Mouse (Mus musculus): ENCODE measurements around the gene Tiparp.

Gene Tiparp

GRCm38 (mm10) chr3:65585291-65585690, 57.1 kb downstream of the Tiparp start:
- DNase-seq (ENCODE audit: inconsistent ontology term), result no peak

GRCm38 (mm10) chr3:65585823-65586482, 57.7 kb downstream of the Tiparp start:
- DNase-seq (ENCODE audit: inconsistent ontology term), result no peak

GRCm38 (mm10) chr3:65586483-65586905, 58.3 kb downstream of the Tiparp start:
- DNase-seq (ENCODE audit: inconsistent ontology term), result peak; percentile 72

- DNase-seq (ENCODE audit: inconsistent ontology term), result no peak
These were observed 58.8 kb downstream of the Tiparp start for GRCm38 (mm10) chr3:65586966-65587365.

DNA sequence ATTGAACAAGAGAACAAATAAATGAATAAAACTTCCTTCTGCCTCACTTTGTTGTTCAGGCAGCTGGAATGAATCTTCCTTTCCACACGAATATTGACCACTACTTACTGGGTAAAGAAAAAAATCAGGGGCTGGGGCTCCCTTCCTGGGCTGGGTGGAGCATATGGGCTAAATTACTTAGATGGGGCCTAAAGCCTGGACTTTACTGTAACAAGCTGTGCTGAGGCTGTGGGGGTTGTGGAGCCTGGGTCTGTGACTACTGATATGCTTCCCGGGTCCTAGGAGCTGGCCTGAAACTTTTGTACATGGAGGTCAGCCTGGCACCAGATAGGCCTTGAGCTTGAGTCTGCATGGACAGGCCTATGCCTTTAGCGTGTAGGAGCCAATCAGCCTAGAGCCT, 60.2 kb downstream of the Tiparp start:
- no peak for DNase-seq (ENCODE audit: inconsistent ontology term)

- DNase-seq (ENCODE audit: inconsistent ontology term), result no peak
These were observed 64.6 kb downstream of the Tiparp start for GRCm38 (mm10) chr3:65592850-65593249.

- no peak for DNase-seq (ENCODE audit: inconsistent ontology term)
These were observed 66.3 kb downstream of the Tiparp start for GRCm38 (mm10) chr3:65594493-65594892.

DNA sequence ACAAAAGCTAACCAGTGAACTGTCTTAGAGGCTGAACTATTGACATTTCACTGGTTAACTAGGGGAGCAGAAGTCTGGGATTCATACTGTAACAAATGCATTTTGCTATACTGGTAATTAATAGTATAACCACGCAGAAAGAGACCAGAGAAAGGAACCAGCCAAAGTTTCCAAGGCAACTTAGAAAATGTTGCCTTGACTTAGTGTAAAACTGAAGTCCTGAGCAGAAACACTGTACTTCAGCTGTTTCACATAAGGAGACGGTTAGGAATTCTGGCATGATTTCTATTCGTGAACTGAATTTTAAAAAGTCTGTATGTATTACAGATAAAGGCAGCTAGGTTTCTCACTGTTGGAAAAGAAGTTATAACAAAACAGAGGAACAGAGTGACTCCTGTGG, 67.0 kb downstream of the Tiparp start:
- no peak for DNase-seq (ENCODE audit: inconsistent ontology term)

GRCm38 (mm10) chr3:65598071-65598830, 70.0 kb downstream of the Tiparp start:
- DNase-seq (ENCODE audit: inconsistent ontology term), result no peak

- no peak for DNase-seq (ENCODE audit: inconsistent ontology term)
These were observed 70.9 kb downstream of the Tiparp start for GRCm38 (mm10) chr3:65599151-65599550.

GRCm38 (mm10) chr3:65601291-65602050, 73.3 kb downstream of the Tiparp start:
- DNase-seq (ENCODE audit: inconsistent ontology term), result peak; percentile 29

DNA sequence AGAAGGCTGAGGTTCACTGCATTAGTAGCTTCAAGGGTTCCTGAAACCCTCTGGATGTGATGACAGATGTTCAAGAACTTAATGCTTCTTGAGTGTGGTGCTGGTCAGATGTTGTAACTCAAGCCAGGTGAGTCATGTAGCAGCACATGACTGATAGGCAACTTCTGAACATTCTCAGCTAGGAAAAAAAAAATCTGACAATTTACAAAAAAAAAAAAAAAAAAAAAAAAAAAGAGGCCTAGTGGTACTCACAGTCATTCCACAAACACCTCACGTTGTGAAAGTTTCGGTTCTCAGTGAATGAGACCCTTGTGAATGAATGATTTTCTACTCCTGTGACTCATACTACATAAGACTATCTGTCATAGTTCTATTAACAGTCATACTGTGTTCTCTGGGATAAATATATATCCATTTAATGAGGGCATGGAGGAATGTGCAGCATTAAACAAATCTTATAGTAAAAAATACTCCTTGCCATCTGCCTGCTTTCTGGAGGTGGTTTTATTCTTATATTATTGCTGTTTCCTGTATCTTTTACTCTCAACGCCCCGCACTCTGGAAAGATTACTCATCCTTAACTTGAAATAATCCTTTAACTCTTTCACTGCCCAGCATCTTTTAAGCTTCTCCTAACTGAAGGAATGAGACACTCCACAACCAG, 75.3 kb downstream of the Tiparp start:
- peak; percentile 52 for DNase-seq (ENCODE audit: inconsistent ontology term)
